Mouse (Mus musculus): Measurements from ENCODE around the gene Wwc2.

The Wwc2 gene

DNA sequence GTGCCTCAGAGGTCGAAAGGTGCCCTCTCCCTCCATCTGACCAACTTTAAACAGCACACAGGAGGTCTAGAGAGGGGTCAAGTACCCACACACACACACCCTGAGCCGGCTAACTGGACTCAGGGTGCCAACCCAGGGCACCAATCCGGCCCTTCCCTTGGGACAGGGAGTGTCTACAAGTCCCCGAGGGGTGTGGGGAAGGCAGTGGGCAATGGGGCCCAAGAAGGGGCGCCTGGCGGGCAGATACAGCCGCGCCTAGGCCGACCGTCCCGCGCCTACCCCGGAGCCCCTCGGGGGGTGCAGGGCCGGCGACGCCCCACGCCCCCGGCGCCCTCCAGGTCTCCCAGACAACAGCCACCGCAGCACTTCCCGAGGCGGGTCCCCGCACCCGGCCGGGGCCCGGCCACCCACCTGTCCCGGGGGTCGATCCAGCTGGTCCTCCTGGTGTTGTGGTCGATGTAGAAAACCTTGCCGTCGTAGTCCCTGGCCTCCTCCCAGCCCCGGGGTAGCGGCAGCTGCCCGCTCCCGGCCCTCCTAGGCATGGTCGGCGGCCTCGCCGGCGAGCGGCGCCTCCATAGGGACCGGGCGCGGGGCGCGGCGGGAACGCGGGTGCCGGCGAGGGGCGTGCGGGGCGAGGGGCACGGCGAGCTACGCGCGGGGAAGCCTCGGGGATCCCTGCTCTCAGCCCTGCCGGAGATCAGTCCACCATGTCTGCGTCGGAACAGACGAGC, 904 bp downstream of the Wwc2 start:
- DNase-seq (ENCODE audit: extremely low spot score, low read depth, low spot score), result no peak

DNA sequence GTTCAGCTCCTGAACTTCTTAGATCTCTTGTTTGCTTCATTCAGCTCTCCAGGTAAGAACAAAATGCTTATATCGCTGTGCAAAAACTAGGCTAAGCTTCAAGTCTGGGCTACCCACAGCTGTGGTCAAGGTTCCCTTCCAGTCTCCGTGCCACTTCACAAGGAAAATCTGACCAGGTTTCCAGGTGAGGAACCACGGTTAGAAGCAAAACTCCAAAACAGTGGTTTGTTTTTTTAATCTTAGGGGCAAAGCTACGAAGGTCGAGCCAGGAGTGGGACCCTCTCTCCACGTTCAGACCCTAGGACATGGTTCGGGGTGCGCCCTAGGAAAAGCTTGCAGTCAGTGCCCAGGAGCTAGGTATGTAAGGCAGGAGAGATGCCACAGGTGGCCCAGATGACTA, 1.5 kb downstream of the Wwc2 start:
- DNase-seq (ENCODE audit: extremely low spot score, low read depth, low spot score), result no peak

DNA sequence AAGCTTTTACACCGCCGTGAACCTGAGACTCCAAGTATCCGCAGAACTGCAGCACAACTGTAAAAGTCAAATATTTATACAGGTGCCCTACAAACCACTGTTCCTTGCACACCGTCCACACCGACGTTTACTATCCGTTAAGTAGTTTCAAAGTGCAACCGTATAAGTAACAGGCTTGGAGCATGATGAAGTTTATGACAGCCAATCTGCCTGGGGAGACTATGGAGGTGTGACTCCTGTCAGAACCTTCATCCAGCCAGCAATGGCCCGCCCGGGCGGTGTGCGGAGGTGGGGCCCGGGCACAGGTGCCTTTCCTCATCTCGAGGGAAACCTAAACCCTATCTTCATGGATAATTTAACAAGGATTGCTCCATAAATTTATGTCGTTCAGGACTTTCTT, 2.6 kb downstream of the Wwc2 start:
- DNase-seq (ENCODE audit: extremely low spot score, low read depth, low spot score), result no peak

- no peak for DNase-seq (ENCODE audit: extremely low spot score, low read depth, low spot score)
Observed at GRCm38 (mm10) chr8:47985644-47986043, 5.1 kb downstream of the Wwc2 start.

- no peak for DNase-seq (ENCODE audit: extremely low spot score, low read depth, low spot score)
Observed at GRCm38 (mm10) chr8:47985243-47985642, 5.5 kb downstream of the Wwc2 start.

DNA sequence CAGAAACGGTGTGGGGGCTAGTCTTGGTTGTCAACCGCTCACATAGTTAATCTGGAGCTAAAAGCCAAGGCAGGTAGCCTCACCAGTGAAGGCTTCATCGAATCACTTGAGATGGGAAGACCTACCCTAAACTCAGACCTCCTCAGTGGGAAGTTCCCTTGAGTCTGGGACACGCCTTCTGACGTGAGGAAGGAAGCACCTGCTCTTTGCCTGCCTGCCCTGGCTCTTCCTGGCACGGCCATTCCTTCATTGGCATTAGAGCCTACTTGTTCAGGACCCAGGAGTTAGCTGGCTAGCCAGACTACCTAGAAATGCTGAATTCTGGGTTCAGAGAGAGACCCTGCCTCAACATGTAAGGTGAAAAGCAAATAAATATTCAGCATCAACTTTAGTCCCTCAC, 9.6 kb downstream of the Wwc2 start:
- DNase-seq (ENCODE audit: extremely low spot score, low read depth, low spot score), result no peak

GRCm38 (mm10) chr8:47979876-47980275, 10.8 kb downstream of the Wwc2 start:
- no peak for DNase-seq (ENCODE audit: extremely low spot score, low read depth, low spot score)

DNA sequence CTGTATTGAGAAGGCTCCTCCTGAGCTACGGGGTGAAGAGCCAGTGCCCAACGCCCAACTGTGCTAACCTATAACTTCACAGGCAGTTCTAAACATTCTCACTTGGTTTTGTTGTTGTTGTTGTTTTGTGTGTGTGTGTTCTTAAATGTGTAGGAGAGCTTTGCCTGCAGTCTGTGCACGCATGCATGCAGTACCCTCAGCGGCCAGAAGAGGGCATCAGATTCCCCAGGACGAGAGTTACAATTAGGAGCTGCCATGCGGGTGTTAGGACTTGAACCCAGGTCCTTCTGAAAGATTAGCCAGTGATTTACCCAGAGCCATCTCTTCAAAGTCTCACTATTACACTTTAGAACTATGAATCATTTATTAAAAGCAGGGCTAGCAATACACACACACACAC, 12.0 kb downstream of the Wwc2 start:
- DNase-seq (ENCODE audit: extremely low spot score, low read depth, low spot score), result no peak

DNA sequence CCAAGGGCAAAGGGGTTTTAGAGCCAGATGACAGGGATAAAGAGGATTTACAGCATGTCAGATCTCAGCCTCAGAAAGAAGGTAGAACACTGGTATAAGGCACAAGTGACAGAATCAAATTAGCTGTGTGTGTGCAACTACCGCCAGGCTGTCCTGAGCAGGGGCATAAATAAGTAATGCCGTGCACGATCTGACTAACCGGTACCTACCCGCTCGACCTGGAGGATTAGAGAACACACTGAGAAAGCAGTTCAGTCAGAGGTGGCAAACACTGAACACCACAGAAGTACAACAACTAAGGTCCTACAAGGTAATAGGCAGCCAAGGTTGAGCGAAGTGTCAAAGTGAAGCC, 15.8 kb downstream of the Wwc2 start:
- no peak for DNase-seq (ENCODE audit: extremely low spot score, low read depth, low spot score)

- DNase-seq (ENCODE audit: extremely low spot score, low read depth, low spot score), result no peak
Observed at GRCm38 (mm10) chr8:47974138-47974962, 16.4 kb downstream of the Wwc2 start.

DNA sequence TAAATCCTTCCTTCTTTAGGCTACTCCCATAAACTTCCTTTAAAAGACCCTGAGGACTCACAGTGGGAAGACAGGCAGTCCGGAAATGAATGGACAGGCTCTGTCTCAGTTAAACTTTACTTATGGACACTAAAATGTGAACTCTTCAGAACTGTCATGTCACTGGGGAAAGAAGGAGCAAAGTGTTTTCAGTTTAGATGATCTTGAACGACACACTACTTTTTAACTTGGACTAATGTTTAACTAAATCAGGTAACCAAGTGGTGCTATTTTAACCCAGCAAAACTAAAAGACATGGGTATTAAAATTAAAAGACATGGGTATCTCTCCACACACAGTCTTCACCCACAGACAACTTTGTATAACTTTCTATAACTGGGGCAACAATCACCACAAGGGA, 19.6 kb downstream of the Wwc2 start:
- DNase-seq (ENCODE audit: extremely low spot score, low read depth, low spot score), result no peak

DNA sequence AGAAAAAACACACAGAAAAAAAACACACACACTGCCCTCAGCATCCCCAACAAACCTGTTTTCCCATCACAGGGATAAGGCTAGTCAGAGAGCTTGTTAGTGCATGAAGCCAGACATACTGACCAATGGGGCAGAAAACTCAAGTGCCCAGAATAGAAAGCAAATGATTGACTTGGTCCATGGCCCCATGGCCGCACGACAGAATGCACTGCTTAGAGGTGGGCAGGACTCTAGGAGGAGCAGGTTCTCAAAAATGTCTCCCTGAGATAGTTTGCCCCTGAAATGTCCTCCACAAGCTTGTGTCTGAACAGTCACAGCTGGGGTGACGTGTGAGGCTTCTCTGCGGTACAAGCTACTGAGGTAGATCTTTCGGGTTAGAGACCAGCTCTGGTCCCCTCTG, 20.1 kb downstream of the Wwc2 start:
- no peak for DNase-seq (ENCODE audit: extremely low spot score, low read depth, low spot score)

GRCm38 (mm10) chr8:47967045-47967920, 23.4 kb downstream of the Wwc2 start:
- no peak for DNase-seq (ENCODE audit: extremely low spot score, low read depth, low spot score)

DNA sequence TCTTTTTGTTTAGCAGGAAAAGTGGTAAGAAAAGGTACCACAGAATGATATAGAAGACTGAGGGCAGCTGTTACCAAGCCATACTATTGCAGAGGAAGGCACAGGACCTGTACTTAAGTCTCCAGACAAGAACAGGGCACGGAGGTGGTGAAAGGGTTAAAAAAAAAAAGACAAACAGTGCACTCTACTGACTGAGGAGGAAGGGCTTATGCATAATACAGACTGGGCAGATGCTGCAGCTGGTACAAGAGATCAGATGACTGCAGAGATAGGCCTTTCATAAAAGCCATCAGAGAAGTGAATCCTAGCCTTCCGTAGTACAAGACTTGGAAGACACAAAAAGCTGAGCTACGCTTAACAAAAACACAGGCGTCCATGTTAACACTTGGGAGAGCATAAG, 28.2 kb downstream of the Wwc2 start:
- DNase-seq (ENCODE audit: extremely low spot score, low read depth, low spot score), result no peak

- no peak for DNase-seq (ENCODE audit: extremely low spot score, low read depth, low spot score)
Observed at GRCm38 (mm10) chr8:47962005-47962404, 28.7 kb downstream of the Wwc2 start.

- DNase-seq (ENCODE audit: extremely low spot score, low read depth, low spot score), result no peak
Observed at GRCm38 (mm10) chr8:47957560-47957959, 33.2 kb downstream of the Wwc2 start.

GRCm38 (mm10) chr8:47951380-47951932, 39.3 kb downstream of the Wwc2 start:
- DNase-seq (ENCODE audit: extremely low spot score, low read depth, low spot score), result no peak

DNA sequence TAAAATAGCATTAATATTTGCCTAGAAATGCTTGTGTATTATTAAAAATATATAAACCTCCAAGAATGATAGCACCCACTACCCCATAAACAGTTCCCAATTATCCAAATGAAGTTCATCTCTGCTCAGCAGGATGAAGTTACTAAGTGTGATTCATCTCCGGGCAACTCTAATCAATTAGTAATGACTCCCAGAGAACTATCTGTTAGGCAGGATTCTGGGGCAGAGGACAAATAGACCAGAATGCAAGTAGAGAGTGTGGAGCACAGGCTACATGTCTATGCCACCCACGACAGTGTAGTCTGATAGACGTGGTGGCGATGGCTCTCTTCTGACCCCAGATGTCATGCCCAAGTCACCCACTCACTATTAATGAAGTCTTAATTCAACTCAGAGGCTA, 41.9 kb downstream of the Wwc2 start:
- DNase-seq (ENCODE audit: extremely low spot score, low read depth, low spot score), result no peak

DNA sequence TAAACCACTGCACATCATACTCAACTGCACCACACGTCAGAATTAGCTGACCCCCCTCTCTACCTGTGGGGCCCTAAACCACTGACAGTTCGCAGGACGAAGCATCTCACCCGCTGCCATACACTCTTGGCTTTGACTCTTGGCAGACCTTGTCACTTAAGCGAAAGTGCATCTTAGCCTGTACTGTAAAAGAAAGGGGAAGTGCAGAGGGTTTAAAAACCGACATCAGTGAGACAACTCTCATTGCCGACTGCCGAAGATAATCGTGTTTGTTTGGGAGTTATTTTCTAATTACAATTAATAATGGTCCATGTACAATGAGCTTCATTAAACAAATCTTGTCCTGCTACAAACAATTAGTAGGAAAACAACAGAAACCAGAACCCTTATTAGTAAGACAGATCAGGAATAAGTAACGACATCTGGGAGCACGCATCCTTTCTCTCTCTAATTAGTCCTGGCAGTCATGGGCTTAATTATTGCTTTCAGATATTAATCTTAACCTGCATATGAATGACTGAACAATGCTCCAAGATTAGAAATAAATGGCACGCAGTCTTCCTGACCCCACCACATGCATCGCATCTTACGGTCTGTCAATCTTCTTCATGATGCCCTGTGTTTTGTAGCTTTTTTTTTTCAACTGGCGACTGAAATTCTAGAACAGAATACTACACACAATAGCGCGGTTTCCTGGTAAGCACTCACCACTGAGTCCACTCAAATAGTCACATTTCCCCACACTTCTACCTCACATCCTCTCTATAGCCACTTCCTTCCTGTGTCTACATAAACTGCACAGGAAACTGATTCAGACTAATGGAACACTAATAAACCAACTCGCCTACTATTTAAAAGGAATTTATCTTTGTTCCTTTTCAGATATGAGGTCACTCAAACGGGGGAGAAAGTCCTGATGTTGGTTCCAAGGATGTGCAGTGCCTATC, 42.8 kb downstream of the Wwc2 start:
- no peak for DNase-seq (ENCODE audit: extremely low spot score, low read depth, low spot score)

DNA sequence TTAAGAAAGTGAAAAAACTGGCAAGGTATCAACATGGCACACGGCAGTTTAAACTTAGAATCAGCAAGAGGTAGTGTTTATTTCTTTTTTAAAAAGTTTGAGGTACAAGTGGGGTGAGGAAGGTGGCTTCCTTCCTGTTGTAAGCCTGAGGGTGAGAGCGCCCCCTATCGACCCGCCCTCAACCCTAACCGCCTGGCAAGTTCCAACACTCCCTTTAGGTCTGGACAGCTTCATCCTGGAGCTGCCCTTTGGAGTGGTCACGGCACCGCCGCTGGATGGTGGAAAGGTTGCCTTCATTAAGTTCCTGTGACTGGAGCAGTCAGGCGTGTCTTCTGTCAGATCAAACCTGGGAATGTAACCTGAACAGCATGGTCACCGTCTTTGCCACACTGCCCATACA, 47.7 kb downstream of the Wwc2 start:
- no peak for DNase-seq (ENCODE audit: extremely low spot score, low read depth, low spot score)
